Mouse (Mus musculus) hindbrain, embryonic 14.5 days (tissue): ENCODE data around the gene 2210016F16Rik. TPM values are rescaled to one million over a fixed set of nuclear protein-coding genes. Genes with fewer than 3 reads are reported as not detected.
A peak's percentile ranks its signal among the peaks of the same experiment; 100 is the strongest.
"Not testable (repeated sequence)": the region's sequence is repeated elsewhere in the genome, so short reads cannot be mapped to it uniquely, and the experiment has no call there.

Source experiments
- ATAC-seq: fragments of 200-750 bp; cut with Nextera tagmentation; 2 replicates; pipeline ENCODE4 v1.8.0; 2017; ENCODE audit warnings: moderate number of reproducible peaks, mild to moderate bottlenecking, moderate TSS enrichment, moderate library complexity; ENCODE audit not compliant: low FRiP score
- DNase-seq: peaks from one replicate; pipeline ENCODE4 v3.0.0-alpha.2; 2015; ENCODE audit warnings: low spot score
- H3K27ac ChIP-seq: fragments of 300-500 bp; sonication (generic); 2 replicates; pipeline ENCODE4 v1.5.1; 2014; ENCODE audit warnings: mild to moderate bottlenecking, moderate library complexity
- H3K27me3 ChIP-seq: fragments of 300-500 bp; sonication (generic); 2 replicates; pipeline ENCODE4 v1.6.1; 2014; ENCODE audit warnings: mild to moderate bottlenecking, low read length, mixed read lengths; ENCODE audit not compliant: control insufficient read depth, insufficient read depth
- H3K36me3 ChIP-seq: fragments of 300-500 bp; sonication (generic); replicated peaks from 2 replicates; pipeline ENCODE4 v1.6.1; 2014; ENCODE audit not compliant: control insufficient read depth, insufficient read depth
- H3K4me1 ChIP-seq: fragments of 300-500 bp; sonication (generic); replicated peaks from 2 replicates; pipeline ENCODE4 v1.6.1; 2014; ENCODE audit warnings: antibody characterized with exemption, low read length, mixed read lengths; ENCODE audit not compliant: control insufficient read depth, insufficient read depth
- H3K4me2 ChIP-seq: fragments of 300-500 bp; sonication (generic); replicated peaks from 2 replicates; pipeline ENCODE4 v1.6.1; 2014; ENCODE audit warnings: mild to moderate bottlenecking, moderate library complexity
- H3K4me3 ChIP-seq: fragments of 300-500 bp; sonication (generic); replicated peaks from 2 replicates; pipeline ENCODE4 v1.5.1; 2014; ENCODE audit warnings: mild to moderate bottlenecking, low read length
- H3K9ac ChIP-seq: fragments of 300-500 bp; sonication (generic); 2 replicates; pipeline ENCODE4 v1.6.1; 2014
- H3K9me3 ChIP-seq: fragments of 300-500 bp; sonication (generic); 2 replicates; pipeline ENCODE4 v1.6.1; 2016; ENCODE audit warnings: low read length; ENCODE audit not compliant: control insufficient read depth
- WGBS: fragments of 180-500 bp; shearing (Covaris S2); extraction: QIAGEN DNeasy Blood & Tissue Kit; methylation state at CpG from one replicate; pipeline ENCODE4 v1.1.7; 2014; 5-methylcytosine and 5-hydroxymethylcytosine counted together
- polyA plus RNA-seq: library from polyadenylated mRNA; unstranded; fragments of >200 nt; fragmentation: Nextera tagmentation; extraction: Ambion mirVana; gene quantifications from 2 replicates; pipeline ENCODE4 v1.2.1, GENCODE M21; 2014

2210016F16Rik gene
- polyA plus RNA-seq, 1 experiment from 2014 or later, result 26.3 TPM

DNA sequence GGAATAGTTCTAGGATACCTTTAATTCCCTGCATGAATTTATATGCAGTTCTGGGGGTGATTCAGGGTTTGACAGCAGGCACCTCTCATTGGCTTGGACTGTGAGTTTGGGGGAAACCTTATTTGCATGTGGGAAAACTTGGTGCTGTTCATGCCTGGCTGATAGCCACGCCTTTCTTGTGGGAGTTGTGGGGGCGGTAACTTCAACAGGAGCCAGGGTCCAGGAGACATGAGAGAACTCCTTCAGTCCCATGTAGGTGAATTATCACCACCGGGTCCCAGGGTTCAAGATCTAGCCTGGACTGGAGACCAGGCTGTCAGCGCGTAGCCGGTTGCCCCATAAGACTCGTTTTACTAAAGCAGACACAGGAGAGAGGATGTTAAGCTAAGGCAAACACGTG, 19.8 kb downstream of the 2210016F16Rik start:
- not testable (repeated sequence) for H3K9me3 ChIP-seq, H3K4me1 ChIP-seq, H3K4me2 ChIP-seq, ATAC-seq, DNase-seq, H3K36me3 ChIP-seq, H3K4me3 ChIP-seq, H3K9ac ChIP-seq, H3K27ac ChIP-seq, H3K27me3 ChIP-seq
- 84% methylated on average over 8 of the region's 8 CpGs for WGBS

DNA sequence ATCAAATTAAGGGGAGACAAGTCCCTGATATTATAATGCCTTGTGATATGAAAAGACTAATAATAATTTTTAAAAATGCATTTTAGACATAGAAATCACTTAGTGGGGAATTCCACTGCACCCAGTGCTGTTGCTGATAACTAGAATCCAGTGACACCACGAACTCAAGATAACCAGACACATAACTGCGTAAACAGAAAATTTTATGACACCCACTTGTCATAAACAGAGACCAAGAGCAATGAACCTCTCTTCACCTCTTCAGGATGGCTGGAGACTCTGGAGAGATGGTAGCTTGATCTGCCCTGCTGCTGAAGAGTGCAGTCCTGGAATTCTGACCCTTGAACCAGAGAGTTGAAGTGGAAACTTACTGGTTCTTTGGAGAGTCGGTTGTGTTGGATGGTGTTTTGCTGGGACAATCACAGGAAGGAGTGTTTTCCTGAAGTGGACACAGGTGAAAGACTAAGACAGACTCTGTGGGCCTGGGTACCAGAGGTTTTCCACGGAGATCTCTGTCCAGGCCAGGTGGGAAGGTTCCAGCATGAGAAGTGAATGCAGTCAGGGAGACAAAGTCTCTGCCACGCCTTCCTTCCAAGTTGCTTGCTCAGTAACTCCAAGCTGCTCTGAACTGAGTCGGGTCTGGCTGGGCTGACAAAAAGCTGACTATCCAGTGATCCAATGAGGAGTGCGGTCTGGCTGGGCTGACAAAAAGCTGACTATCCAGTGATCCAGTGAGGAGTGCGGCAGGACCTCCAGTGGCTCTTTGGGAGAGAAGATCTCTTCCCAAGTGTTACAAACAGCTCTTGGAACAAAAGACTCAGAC, 20.5 kb downstream of the 2210016F16Rik start:
- Histone ChIP-seq H3K9me3 (0 out of 2 replicates have a peak, but pooled peaks cover 4% of the 10 kb centered on the region), H3K36me3 (no peaks in the 10 kb centered on the region), H3K4me2 (no peak overlapping the region), H3K4me3 (no peak overlapping the region), H3K4me1 (no peaks in the 10 kb centered on the region), H3K27ac (no peak overlapping the region), H3K9ac (no peak overlapping the region), H3K27me3 (no peaks in the 10 kb centered on the region)
- ATAC-seq, result no peak
- 84% methylated on average over 8 of the region's 8 CpGs for WGBS
- no peak for DNase-seq

DNA sequence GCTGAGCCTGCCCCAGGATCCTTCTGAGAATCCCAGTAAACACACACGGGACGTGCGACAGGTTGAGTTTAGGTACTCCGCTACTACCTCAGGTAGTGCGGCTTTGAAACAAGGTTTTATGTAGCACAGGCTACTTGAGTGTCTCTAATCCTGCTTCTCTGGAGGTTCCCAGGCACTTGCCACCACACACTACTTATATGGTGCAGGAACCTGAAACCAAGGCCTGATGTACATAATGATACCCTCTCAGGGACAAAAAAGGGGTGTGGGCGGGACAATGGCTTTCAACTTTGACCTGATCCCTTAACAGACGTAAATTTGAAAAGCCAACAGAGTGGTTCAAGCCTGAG, 25.7 kb downstream of the 2210016F16Rik start:
- 3% methylated on average over 7 of the region's 7 CpGs for WGBS
- ATAC-seq (no peak), DNase-seq (no peak)
- Histone ChIP-seq H3K4me1 (no peaks in the 10 kb centered on the region), H3K9me3 (0 out of 2 replicates have a peak, but pooled peaks cover 4% of the 10 kb centered on the region), H3K4me3 (peak overlapping the region; percentile 70), H3K36me3 (no peaks in the 10 kb centered on the region), H3K27ac (no peak overlapping the region), H3K4me2 (peak overlapping the region; percentile 88), H3K27me3 (peaks cover 7% of the 10 kb centered on the region; the same call in 1 of the 2 replicates), H3K9ac (peak overlapping the region; percentile 69; the same call in 1 of the 2 replicates)

DNA sequence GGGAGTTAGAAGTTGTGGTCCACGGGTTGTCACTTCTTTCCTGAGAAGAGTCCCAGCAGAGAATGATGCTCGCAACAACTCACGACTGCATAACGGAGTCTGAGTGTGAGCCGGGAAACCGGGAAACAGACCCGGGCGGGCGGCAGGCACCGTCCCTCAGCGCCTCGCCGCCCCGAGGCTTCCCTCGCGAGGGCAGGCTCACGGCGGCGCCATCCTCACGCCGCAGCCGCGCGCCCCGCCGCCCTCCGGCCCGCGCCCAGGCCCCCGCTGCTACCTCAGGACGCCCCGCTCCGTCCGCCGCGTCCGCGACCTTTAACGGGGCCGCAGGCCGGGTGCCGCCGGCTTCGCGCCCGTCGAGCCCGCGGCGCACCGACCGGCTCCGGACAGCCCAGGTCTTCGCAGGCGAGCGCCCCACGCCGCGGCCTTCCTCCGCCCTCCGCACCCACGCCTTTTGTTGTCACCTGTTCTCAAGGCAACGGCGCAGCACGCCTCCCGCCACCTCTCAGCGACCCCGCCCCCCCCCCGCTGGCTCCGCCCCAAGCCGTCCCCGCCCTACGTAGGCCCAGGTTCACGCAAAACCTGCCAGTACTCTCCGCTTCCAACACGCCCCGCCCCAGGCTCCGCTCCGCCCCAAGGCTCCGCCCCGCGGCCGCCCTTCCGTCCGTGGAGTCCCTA, 26.3 kb downstream of the 2210016F16Rik start, which contains the start of gene Kif27:
Gene Kif27 (minus strand): TSS at position 494 of the 675 bp plus-strand sequence.
- 1% methylated on average over 72 of the region's 85 CpGs for WGBS
- ATAC-seq, result peak; percentile 96
- DNase-seq, result peak; percentile 77

DNA sequence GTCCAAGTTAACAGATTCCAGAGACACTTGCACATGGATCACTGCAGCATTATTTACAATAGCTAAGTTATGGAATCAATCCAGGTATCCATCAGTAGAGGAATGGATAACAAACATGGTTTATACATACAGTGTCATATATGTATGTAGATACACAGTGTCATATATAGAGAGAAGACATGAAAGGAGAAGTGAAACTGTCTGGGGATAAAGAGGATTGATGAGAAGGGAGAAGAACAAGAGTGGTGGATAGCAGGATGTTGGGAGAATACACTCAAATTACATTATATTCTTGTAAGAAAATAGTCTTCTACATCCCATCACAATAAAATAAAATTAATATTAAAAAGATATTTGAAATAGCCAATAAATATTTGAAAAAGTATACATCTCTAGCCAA, 32.0 kb downstream of the 2210016F16Rik start:
- no peaks in the 10 kb centered on the region for H3K36me3 ChIP-seq

More for the DNA sequence above, 26.3 kb downstream of the 2210016F16Rik start, which contains the start of gene Kif27:
- H3K27me3 ChIP-seq, result peaks cover 7% of the 10 kb centered on the region; the same call in 1 of the 2 replicates
- H3K27ac ChIP-seq, result 0 out of 2 replicates have a peak within 1 kb of the TSS, but pooled peaks have one; percentile 20
- no peaks in the 10 kb centered on the region for H3K4me1 ChIP-seq
- H3K36me3 ChIP-seq, result no peaks in the 10 kb centered on the region
- H3K4me3 ChIP-seq, result peak within 1 kb of the TSS; percentile 70
- peak within 1 kb of the TSS; percentile 69 for H3K9ac ChIP-seq
- H3K4me2 ChIP-seq, result peak within 1 kb of the TSS; percentile 88
- H3K9me3 ChIP-seq, result 0 out of 2 replicates have a peak, but pooled peaks cover 4% of the 10 kb centered on the region

DNA sequence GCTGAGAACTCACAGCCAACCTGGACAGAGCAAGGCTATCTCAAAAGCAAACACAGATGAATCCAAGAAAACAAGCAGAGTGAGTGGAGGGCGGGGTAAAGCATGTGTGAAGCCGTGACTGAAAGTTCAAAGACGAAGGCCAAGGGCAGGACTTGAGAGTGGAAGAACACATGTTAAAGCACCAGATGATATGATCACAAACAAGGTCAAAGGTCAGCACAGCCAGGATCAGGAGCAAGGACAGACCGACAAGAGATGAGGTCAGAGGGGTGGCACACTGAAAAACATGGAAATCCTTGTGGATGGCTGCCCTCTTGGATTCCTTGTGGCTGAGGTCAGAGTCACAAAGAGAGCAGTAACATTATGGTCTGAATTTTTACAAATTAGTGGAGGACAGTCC, 34.4 kb downstream of the 2210016F16Rik start:
- WGBS, result 70% methylated on average over 4 of the region's 4 CpGs
- no peaks in the 10 kb centered on the region for H3K4me1 ChIP-seq
- H3K27me3 ChIP-seq, result no peaks in the 10 kb centered on the region
- no peaks in the 10 kb centered on the region for H3K9me3 ChIP-seq
- H3K4me3 ChIP-seq, result no peak overlapping the region
- ATAC-seq, result no peak
- no peak for DNase-seq
- H3K9ac ChIP-seq, result no peak overlapping the region
- no peaks in the 10 kb centered on the region for H3K36me3 ChIP-seq
- H3K4me2 ChIP-seq, result no peak overlapping the region
- H3K27ac ChIP-seq, result no peak overlapping the region

More for the DNA sequence above, 32.0 kb downstream of the 2210016F16Rik start:
- Histone ChIP-seq H3K4me1 (no peaks in the 10 kb centered on the region), H3K27me3 (peaks cover 7% of the 10 kb centered on the region; the same call in 1 of the 2 replicates), H3K9ac (no peak overlapping the region), H3K9me3 (no peaks in the 10 kb centered on the region), H3K27ac (no peak overlapping the region), H3K4me2 (no peak overlapping the region), H3K4me3 (no peak overlapping the region)
- ATAC-seq, result no peak
- no peak for DNase-seq

DNA sequence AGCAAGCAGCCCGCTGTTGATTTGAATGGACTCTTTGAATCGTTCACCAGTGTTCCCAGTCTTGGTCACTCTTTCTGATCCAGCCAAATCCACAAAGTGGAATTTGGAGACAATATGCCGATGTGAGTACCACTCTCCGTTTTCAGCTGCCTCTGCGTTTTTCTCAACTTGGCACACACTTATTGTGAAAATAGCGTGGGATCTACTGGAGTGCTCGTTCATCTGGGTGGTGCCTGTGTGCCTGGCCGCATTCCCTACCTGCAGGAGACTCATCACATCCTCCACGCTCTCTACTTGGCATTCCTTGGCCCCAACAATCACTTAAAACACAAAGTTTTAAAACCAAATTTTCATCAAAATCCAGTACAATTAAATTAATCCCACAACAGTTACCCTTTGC, 40.5 kb downstream of the 2210016F16Rik start:
- H3K9ac ChIP-seq, result no peak overlapping the region
- H3K27ac ChIP-seq, result no peak overlapping the region
- no peaks in the 10 kb centered on the region for H3K36me3 ChIP-seq
- no peak overlapping the region for H3K4me3 ChIP-seq
- no peak overlapping the region for H3K4me2 ChIP-seq
- H3K9me3 ChIP-seq, result no peaks in the 10 kb centered on the region
- H3K4me1 ChIP-seq, result no peaks in the 10 kb centered on the region
- DNase-seq, result no peak
- 86% methylated on average over 9 of the region's 9 CpGs for WGBS
- H3K27me3 ChIP-seq, result no peaks in the 10 kb centered on the region
- no peak for ATAC-seq

DNA sequence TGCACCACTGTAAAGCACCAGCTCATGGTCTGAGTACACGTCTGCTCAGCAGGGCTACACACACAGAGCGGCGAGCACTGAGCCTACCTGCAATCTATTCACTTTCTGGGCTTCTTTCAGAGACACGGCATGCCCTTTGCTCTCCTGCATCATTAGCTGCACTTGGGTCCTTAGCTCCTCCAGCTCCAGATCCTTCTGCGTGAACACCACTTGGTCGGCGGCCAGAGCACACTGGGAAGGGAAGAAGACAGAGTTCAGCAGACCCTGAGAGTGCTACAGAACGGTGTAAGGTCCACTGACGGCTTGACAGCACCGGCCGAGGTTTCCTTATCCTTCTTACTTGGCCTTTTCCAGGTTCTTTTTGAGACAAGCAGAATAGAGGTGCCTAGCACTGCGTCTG, 47.6 kb downstream of the 2210016F16Rik start:
- H3K4me1 ChIP-seq, result no peaks in the 10 kb centered on the region
- no peaks in the 10 kb centered on the region for H3K36me3 ChIP-seq
- WGBS, result 89% methylated on average over 12 of the region's 12 CpGs
- H3K9ac ChIP-seq, result no peak overlapping the region
- DNase-seq, result no peak
- no peak overlapping the region for H3K4me3 ChIP-seq
- no peaks in the 10 kb centered on the region for H3K9me3 ChIP-seq
- no peak overlapping the region for H3K4me2 ChIP-seq
- no peak overlapping the region for H3K27ac ChIP-seq
- ATAC-seq, result no peak
- H3K27me3 ChIP-seq, result no peaks in the 10 kb centered on the region

DNA sequence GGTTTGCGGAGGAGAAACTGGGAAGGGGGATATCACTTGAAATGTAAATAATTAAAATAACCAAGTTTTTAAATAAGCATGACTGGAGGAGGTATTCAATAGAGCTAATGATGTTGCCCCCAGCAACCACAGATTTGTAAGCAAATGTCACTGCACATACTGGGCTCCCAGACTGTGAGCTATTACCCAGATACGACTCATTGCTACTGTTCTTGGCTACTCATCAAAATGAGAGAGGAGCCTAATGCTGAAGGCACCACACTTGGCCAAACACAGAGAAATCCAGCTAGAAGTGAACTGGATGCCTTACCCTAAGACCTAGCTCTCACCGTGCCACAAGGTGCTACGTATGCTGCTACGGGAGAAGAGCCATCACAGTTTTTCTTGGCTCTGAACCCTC, 50.9 kb downstream of the 2210016F16Rik start:
- H3K9me3 ChIP-seq, result no peaks in the 10 kb centered on the region
- WGBS, result 83% methylated on average over 5 of the region's 5 CpGs
- ATAC-seq (no peak), DNase-seq (no peak)
- H3K4me2 ChIP-seq, result no peak overlapping the region
- H3K4me3 ChIP-seq, result no peak overlapping the region
- H3K4me1 ChIP-seq, result no peaks in the 10 kb centered on the region
- H3K27ac ChIP-seq, result no peak overlapping the region
- H3K27me3 ChIP-seq, result no peaks in the 10 kb centered on the region
- no peaks in the 10 kb centered on the region for H3K36me3 ChIP-seq
- H3K9ac ChIP-seq, result no peak overlapping the region
